Mouse (Mus musculus): ENCODE data around the gene Rnf217. TPM values are rescaled to one million over a fixed set of nuclear protein-coding genes. Genes with fewer than 3 reads are reported as not detected.

Gene Rnf217
- polyA plus RNA-seq, 1 experiment from 2014 or later, result 1.4 TPM

DNA sequence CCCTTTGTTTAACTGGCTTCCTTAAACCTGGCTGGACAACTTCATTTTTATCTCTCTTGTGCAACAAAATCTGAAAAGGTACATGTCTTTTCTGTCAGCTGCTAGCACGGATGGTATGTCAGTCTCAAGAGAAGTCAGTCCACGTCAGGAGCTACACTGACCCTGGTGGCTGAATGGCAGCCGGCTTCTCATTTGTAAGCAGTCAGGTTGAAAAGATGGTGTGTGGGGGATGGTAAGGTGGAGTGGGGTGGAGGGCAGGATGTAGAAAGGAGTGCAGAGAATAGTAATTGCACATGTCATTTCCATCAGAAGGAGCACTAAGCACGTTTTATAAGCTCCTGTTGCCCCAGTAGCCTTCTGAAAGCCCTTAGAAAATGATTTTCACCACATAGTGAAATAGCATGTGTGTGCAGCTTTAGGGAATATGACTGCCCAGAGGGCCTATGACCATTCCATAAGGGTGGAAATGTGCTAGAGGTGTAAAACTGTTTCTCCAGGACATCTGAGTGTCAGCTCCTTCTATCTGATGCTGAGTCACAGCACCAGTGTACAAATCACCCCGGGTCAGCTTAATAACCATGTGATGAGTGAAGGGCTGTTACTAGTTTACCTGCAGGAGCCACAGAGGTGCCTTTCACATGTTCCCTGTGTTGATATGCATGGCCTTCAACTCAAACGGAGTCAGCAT is 80.5 kb downstream of the Rnf217 start:
- Histone ChIP-seq H3K36me3 (ENCODE audit: control insufficient read depth, insufficient read depth, low read length) (no peaks in the 10 kb centered on the region), H3K4me2 (no peak overlapping the region), H3K4me1 (ENCODE audit: control insufficient read depth, insufficient read depth, low read length) (peaks cover 7% of the 10 kb centered on the region), H3K9me3 (ENCODE audit: control insufficient read depth, low read length) (no peaks in the 10 kb centered on the region), H3K27me3 (ENCODE audit: control insufficient read depth, insufficient read depth, low read length) (no peaks in the 10 kb centered on the region), H3K4me3 (ENCODE audit: low read depth, low read length) (no peak overlapping the region), H3K27ac (ENCODE audit: low read depth, low read length) (no peak overlapping the region; the same call in 1 of the 2 replicates), H3K9ac (ENCODE audit: low read length) (no peak overlapping the region)
- DNase-seq (ENCODE audit: low spot score, missing footprints), result no peak
- ATAC-seq (ENCODE audit: low FRiP score), result peak; percentile 89
- WGBS, result 34% methylated on average over 6 of the region's 6 CpGs

DNA sequence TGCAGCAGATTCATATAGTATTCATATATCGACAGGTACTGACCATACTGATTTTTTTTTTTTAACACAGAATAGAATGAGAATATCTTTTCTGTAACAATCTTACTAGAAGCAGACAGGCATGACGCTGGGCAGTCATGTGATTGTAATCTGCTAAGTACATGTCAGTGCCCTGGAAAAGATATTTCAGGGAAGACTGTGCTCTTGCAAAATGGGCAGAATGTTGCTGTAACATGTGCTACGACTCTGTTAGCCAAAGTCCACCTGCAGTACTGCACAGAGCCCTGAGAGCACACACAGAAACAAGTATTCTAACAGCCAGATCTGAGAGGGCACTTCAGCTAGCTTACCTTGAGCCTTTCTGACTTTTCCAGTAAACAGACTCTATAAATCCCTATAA is 83.3 kb downstream of the Rnf217 start:
- 88% methylated on average over 3 of the region's 3 CpGs for WGBS
- H3K27me3 ChIP-seq (ENCODE audit: control insufficient read depth, insufficient read depth, low read length), result no peaks in the 10 kb centered on the region

DNA sequence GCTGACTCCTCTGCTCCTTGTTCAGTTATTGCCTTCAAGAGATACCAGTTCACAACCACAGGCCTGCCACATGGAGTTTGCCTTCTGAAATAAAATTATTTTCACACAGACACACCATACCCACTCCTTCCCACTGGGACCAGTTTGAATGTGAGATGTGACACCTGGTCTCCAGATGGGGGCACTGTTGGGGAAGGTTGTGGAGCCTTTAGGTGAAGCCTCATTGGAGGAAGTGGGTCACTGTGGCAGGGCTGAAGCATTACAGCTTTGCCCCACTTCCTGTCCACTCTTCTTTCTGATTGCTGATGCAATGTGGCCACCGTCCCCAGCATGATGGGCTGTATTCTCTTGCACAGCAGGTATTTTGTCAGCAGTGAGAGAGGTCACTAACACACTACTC is 89.6 kb downstream of the Rnf217 start:
- Histone ChIP-seq H3K36me3 (ENCODE audit: control insufficient read depth, insufficient read depth, low read length) (no peaks in the 10 kb centered on the region), H3K4me2 (no peak overlapping the region), H3K4me3 (ENCODE audit: low read depth, low read length) (no peak overlapping the region), H3K9me3 (ENCODE audit: control insufficient read depth, low read length) (no peaks in the 10 kb centered on the region), H3K27me3 (ENCODE audit: control insufficient read depth, insufficient read depth, low read length) (no peaks in the 10 kb centered on the region), H3K27ac (ENCODE audit: low read depth, low read length) (no peak overlapping the region), H3K9ac (ENCODE audit: low read length) (no peak overlapping the region), H3K4me1 (ENCODE audit: control insufficient read depth, insufficient read depth, low read length) (peaks cover 3% of the 10 kb centered on the region; the same call in 1 of the 2 replicates)
- DNase-seq (ENCODE audit: low spot score, missing footprints), result no peak
- ATAC-seq (ENCODE audit: low FRiP score), result 0 out of 2 replicates have a peak, but pooled peaks have one; percentile 44
- WGBS, result 59% methylated on average over 1 of the region's 1 CpGs

More for the DNA sequence above, 83.3 kb downstream of the Rnf217 start:
- ATAC-seq (ENCODE audit: low FRiP score) (no peak), DNase-seq (ENCODE audit: low spot score, missing footprints) (no peak)
- Histone ChIP-seq H3K4me1 (ENCODE audit: control insufficient read depth, insufficient read depth, low read length) (peaks cover 7% of the 10 kb centered on the region), H3K9me3 (ENCODE audit: control insufficient read depth, low read length) (no peaks in the 10 kb centered on the region), H3K4me3 (ENCODE audit: low read depth, low read length) (no peak overlapping the region), H3K36me3 (ENCODE audit: control insufficient read depth, insufficient read depth, low read length) (no peaks in the 10 kb centered on the region), H3K27ac (ENCODE audit: low read depth, low read length) (no peak overlapping the region), H3K4me2 (no peak overlapping the region), H3K9ac (ENCODE audit: low read length) (no peak overlapping the region)

DNA sequence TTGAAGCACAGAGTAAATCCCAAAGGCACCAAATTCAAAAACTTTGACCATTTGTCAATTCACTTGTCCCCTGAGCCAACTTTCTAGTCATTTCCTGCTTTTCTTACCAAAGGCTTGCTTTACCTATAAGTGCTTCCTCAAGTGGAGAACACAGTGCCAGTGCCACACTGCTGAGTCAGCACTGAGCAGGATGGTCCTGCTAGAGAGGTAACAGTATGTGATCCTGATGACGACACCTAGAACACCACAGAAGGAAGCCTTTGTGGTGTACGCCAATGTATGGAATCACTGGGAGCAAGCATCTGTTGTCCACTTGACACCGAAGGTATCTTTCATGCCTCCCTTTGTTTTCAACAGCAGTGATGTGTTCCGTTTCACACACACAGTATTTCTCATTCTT is 90.8 kb downstream of the Rnf217 start:
- Histone ChIP-seq H3K4me2 (no peak overlapping the region), H3K4me3 (ENCODE audit: low read depth, low read length) (no peak overlapping the region), H3K27ac (ENCODE audit: low read depth, low read length) (no peak overlapping the region), H3K27me3 (ENCODE audit: control insufficient read depth, insufficient read depth, low read length) (no peaks in the 10 kb centered on the region), H3K36me3 (ENCODE audit: control insufficient read depth, insufficient read depth, low read length) (no peaks in the 10 kb centered on the region), H3K9ac (ENCODE audit: low read length) (no peak overlapping the region), H3K9me3 (ENCODE audit: control insufficient read depth, low read length) (no peaks in the 10 kb centered on the region), H3K4me1 (ENCODE audit: control insufficient read depth, insufficient read depth, low read length) (peaks cover 3% of the 10 kb centered on the region; the same call in 1 of the 2 replicates)
- 93% methylated on average over 4 of the region's 4 CpGs for WGBS
- ATAC-seq (ENCODE audit: low FRiP score) (no peak), DNase-seq (ENCODE audit: low spot score, missing footprints) (no peak)

DNA sequence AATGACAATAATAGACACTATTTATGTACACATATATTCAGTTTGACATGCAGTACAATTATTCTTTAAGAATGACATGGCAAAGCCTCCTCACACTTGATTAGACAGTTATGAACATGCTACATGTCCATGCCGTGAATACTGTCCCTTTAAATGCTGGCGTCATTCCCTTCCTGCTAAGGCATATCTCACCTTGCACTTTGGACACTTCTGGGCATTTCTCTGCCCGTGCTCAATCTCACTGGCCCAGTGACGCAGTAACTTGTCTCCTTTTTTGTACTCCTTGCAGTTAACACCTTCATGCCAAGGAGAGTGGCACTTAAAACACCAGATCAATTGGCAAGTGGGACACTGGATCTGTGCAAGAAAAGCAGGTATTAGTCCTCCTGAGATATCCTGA is 91.8 kb downstream of the Rnf217 start:
- no peaks in the 10 kb centered on the region for H3K27me3 ChIP-seq (ENCODE audit: control insufficient read depth, insufficient read depth, low read length)
- H3K4me3 ChIP-seq (ENCODE audit: low read depth, low read length), result no peak overlapping the region
- no peaks in the 10 kb centered on the region for H3K9me3 ChIP-seq (ENCODE audit: control insufficient read depth, low read length)
- peak; percentile 53 for DNase-seq (ENCODE audit: low spot score, missing footprints)
- no peak overlapping the region for H3K27ac ChIP-seq (ENCODE audit: low read depth, low read length)
- H3K9ac ChIP-seq (ENCODE audit: low read length), result no peak overlapping the region
- no peak overlapping the region for H3K4me2 ChIP-seq
- WGBS, result 85% methylated on average over 4 of the region's 4 CpGs
- no peak for ATAC-seq (ENCODE audit: low FRiP score)
- peaks cover 3% of the 10 kb centered on the region; the same call in 1 of the 2 replicates for H3K4me1 ChIP-seq (ENCODE audit: control insufficient read depth, insufficient read depth, low read length)
- no peaks in the 10 kb centered on the region for H3K36me3 ChIP-seq (ENCODE audit: control insufficient read depth, insufficient read depth, low read length)

DNA sequence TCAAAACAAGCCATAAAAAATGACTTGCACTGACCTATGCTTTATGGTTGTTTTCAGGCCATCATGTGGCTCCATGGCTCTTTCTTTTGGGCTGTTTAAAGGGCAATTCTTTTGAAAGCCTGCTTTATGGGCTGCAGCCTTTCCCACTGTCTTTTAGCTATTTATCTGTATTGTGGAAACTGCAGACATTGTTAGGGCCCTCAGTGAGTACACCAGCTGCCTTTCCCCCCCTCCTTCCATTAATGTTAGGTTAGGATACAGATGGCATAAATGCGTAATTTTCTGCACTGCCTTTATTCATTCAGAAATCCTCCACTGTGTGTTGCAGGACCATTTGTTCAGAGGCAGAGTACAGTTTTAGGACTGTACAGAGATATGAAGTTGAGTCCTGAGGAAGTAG is 93.1 kb downstream of the Rnf217 start:
- Histone ChIP-seq H3K4me2 (no peak overlapping the region), H3K4me1 (ENCODE audit: control insufficient read depth, insufficient read depth, low read length) (peaks cover 3% of the 10 kb centered on the region; the same call in 1 of the 2 replicates), H3K9me3 (ENCODE audit: control insufficient read depth, low read length) (no peaks in the 10 kb centered on the region), H3K9ac (ENCODE audit: low read length) (no peak overlapping the region), H3K27me3 (ENCODE audit: control insufficient read depth, insufficient read depth, low read length) (no peaks in the 10 kb centered on the region), H3K36me3 (ENCODE audit: control insufficient read depth, insufficient read depth, low read length) (no peaks in the 10 kb centered on the region), H3K27ac (ENCODE audit: low read depth, low read length) (no peak overlapping the region), H3K4me3 (ENCODE audit: low read depth, low read length) (no peak overlapping the region)
- no peak; the same call in 1 of the 2 replicates for ATAC-seq (ENCODE audit: low FRiP score)
- DNase-seq (ENCODE audit: low spot score, missing footprints), result peak; percentile 82
- 92% methylated on average over 1 of the region's 1 CpGs for WGBS

DNA sequence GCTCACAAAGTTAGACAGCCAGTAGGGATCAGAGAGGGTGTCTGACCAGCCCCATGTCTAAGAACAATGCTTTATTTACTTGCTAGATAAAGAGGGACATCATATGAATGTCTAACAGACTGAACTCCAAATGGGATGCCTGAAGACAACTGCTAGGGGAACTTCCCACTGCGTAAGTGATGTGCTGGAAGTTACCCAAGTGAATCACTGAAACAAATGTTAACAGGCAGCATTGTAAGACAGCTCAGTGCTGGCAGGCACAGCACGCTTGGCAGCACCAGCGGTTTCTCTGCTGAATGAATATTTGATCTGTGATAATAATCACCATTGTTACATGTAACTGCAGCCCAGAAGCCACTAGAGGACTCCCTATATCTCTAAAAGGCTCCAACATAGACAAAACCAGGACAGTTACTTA is 104.8 kb downstream of the Rnf217 start:
- no peaks in the 10 kb centered on the region for H3K27me3 ChIP-seq (ENCODE audit: control insufficient read depth, insufficient read depth, low read length)
- no peak overlapping the region for H3K4me3 ChIP-seq (ENCODE audit: low read depth, low read length)
- no peak overlapping the region for H3K4me2 ChIP-seq
- H3K9me3 ChIP-seq (ENCODE audit: control insufficient read depth, low read length), result no peaks in the 10 kb centered on the region
- no peak for DNase-seq (ENCODE audit: low spot score, missing footprints)
- no peak overlapping the region for H3K9ac ChIP-seq (ENCODE audit: low read length)
- no peak overlapping the region for H3K27ac ChIP-seq (ENCODE audit: low read depth, low read length)
- no peaks in the 10 kb centered on the region for H3K4me1 ChIP-seq (ENCODE audit: control insufficient read depth, insufficient read depth, low read length)
- ATAC-seq (ENCODE audit: low FRiP score), result peak; percentile 58
- WGBS, result 66% methylated on average over 3 of the region's 3 CpGs
- H3K36me3 ChIP-seq (ENCODE audit: control insufficient read depth, insufficient read depth, low read length), result no peaks in the 10 kb centered on the region

DNA sequence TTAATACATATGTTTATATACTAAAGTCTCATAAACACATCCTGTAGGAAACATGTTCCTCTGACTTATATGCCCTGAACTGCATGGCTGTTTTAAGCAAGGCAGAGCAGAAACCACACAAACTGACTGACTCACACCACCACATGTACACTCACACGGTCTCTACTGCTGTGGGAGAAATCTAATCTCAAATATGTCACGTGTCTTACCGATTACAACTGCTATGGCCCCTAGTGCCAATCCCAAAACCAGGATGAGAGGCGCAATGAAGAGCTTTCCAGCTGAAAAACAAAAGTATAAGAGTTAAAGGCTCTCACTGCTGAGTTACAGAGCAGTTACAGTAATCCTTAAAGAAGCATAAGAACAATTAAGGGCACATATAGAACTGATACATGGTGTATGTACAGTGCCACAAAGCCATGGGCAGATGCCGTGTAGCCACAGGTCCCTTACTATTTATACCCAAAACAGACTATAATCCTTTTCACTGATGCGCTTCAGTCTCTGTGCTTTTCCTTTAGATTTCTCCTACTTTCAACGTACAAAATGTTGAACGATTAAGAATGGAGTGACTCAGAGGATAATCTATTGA is 105.3 kb downstream of the Rnf217 start:
- H3K9ac ChIP-seq (ENCODE audit: low read length), result no peak overlapping the region
- no peaks in the 10 kb centered on the region for H3K36me3 ChIP-seq (ENCODE audit: control insufficient read depth, insufficient read depth, low read length)
- H3K27me3 ChIP-seq (ENCODE audit: control insufficient read depth, insufficient read depth, low read length), result no peaks in the 10 kb centered on the region
- H3K4me2 ChIP-seq, result no peak overlapping the region
- no peaks in the 10 kb centered on the region for H3K4me1 ChIP-seq (ENCODE audit: control insufficient read depth, insufficient read depth, low read length)
- DNase-seq (ENCODE audit: low spot score, missing footprints) (no peak), ATAC-seq (ENCODE audit: low FRiP score) (peak; percentile 7; the same call in 1 of the 2 replicates)
- H3K9me3 ChIP-seq (ENCODE audit: control insufficient read depth, low read length), result no peaks in the 10 kb centered on the region
- H3K27ac ChIP-seq (ENCODE audit: low read depth, low read length), result no peak overlapping the region
- no peak overlapping the region for H3K4me3 ChIP-seq (ENCODE audit: low read depth, low read length)
- 86% methylated on average over 8 of the region's 8 CpGs for WGBS

DNA sequence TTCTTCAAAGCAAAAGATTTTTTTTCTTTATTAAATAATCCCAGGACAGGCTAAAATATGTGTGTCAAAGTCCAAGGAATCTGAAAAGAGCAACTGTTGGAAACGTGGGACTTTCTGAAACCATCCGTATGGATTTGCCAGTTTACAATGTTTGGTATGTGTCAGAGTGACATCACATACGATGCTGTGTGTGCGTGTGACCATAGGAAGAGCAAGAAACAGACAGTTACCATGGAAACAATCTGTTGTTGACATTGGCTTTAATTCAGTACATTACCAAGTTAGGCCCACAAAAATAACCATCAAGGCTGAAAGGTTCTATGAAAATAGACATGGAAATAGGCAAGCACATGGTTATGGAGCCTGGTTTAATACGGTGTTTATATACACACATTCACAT is 107.3 kb downstream of the Rnf217 start:
- Histone ChIP-seq H3K27ac (ENCODE audit: low read depth, low read length) (no peak overlapping the region), H3K9me3 (ENCODE audit: control insufficient read depth, low read length) (no peaks in the 10 kb centered on the region), H3K36me3 (ENCODE audit: control insufficient read depth, insufficient read depth, low read length) (no peaks in the 10 kb centered on the region), H3K4me1 (ENCODE audit: control insufficient read depth, insufficient read depth, low read length) (no peaks in the 10 kb centered on the region), H3K4me2 (no peak overlapping the region), H3K4me3 (ENCODE audit: low read depth, low read length) (no peak overlapping the region), H3K27me3 (ENCODE audit: control insufficient read depth, insufficient read depth, low read length) (no peaks in the 10 kb centered on the region), H3K9ac (ENCODE audit: low read length) (no peak overlapping the region)
- DNase-seq (ENCODE audit: low spot score, missing footprints) (no peak), ATAC-seq (ENCODE audit: low FRiP score) (no peak)
- whole genome bisulfite sequencing, result 90% methylated on average over 5 of the region's 5 CpGs

Measured in midbrain, embryonic 11.5 days (tissue).